Mouse (Mus musculus): ENCODE results near the gene Snx11. TPM values are rescaled to one million over a fixed set of nuclear protein-coding genes. Genes with fewer than 3 reads are reported as not detected.

The Snx11 gene
- polyA plus RNA-seq, 1 experiment: 16.8 TPM

DNA sequence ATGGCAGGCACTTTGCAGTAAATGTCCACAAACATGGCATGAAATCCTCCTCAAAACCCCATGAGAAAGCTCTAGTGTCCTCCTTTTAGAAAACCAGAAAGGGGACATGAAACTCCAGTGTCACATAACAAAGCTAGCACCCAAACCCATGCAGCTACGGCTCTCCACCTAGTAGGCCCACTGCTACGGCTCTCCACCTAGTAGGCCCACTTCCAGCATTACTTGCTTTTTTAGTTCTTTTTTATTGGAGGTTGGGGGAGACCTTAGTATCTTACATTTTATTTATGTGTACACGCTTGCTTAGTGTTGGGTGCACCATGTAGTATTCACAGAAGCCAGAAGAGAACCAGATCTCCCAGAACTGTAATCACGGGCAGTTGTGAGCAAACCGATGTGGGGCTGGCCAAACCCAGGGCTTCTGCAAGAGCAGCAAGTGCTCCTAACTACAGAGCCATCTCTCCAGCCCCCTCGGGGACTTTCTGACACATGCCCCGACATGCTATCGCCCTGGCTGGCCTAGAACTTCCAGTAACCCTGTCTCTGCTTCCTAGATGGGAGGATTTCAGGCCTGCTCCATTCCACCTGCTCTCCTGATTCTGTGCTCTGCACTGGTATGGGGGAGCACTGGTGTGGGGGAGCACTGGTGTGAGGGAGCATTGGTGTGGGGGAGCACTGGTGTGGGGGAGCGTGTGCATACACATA is 5.9 kb downstream of the Snx11 start:
- Histone ChIP-seq H3K27me3 (ENCODE audit: control insufficient read depth, insufficient read depth, low read length) (no peaks in the 10 kb centered on the region), H3K4me1 (ENCODE audit: control insufficient read depth, insufficient read depth, low read length) (peaks cover under 1% of the 10 kb centered on the region; the same call in 1 of the 2 replicates), H3K36me3 (ENCODE audit: control insufficient read depth, insufficient read depth, low read length) (peaks cover 3% of the 10 kb centered on the region; the same call in 1 of the 2 replicates), H3K27ac (ENCODE audit: control insufficient read depth, insufficient read depth, low read depth, low read length) (no peak overlapping the region), H3K4me3 (ENCODE audit: control insufficient read depth, low read depth, low read length) (no peak overlapping the region)
- TF ChIP-seq POLR2A (IDR thresholded peaks at IDR 0.05; ENCODE audit: control insufficient read depth, low read depth, low read length) (no peak), CTCF (IDR thresholded peaks at IDR 0.05; ENCODE audit: control insufficient read depth, insufficient read depth, insufficient replicate concordance, low read depth, low read length) (no peak)

GRCm38 (mm10) chr11:96768240-96768639 is 9.1 kb downstream of the Snx11 start:
- Histone ChIP-seq H3K36me3 (ENCODE audit: control insufficient read depth, insufficient read depth, low read length) (peaks cover 3% of the 10 kb centered on the region; the same call in 1 of the 2 replicates), H3K27ac (ENCODE audit: control insufficient read depth, insufficient read depth, low read depth, low read length) (no peak overlapping the region), H3K4me1 (ENCODE audit: control insufficient read depth, insufficient read depth, low read length) (no peaks in the 10 kb centered on the region), H3K4me3 (ENCODE audit: control insufficient read depth, low read depth, low read length) (no peak overlapping the region), H3K27me3 (ENCODE audit: control insufficient read depth, insufficient read depth, low read length) (no peaks in the 10 kb centered on the region)
- TF ChIP-seq CTCF (IDR thresholded peaks at IDR 0.05; ENCODE audit: control insufficient read depth, insufficient read depth, insufficient replicate concordance, low read depth, low read length) (no peak), POLR2A (IDR thresholded peaks at IDR 0.05; ENCODE audit: control insufficient read depth, low read depth, low read length) (0 out of 2 replicates have a peak, but pooled peaks have one; percentile 1)

- no peaks in the 10 kb centered on the region for H3K4me1 ChIP-seq (ENCODE audit: control insufficient read depth, insufficient read depth, low read length)
- no peak overlapping the region for H3K27ac ChIP-seq (ENCODE audit: control insufficient read depth, insufficient read depth, low read depth, low read length)
- peaks cover 3% of the 10 kb centered on the region; the same call in 1 of the 2 replicates for H3K36me3 ChIP-seq (ENCODE audit: control insufficient read depth, insufficient read depth, low read length)
- no peaks in the 10 kb centered on the region for H3K27me3 ChIP-seq (ENCODE audit: control insufficient read depth, insufficient read depth, low read length)
- H3K4me3 ChIP-seq (ENCODE audit: control insufficient read depth, low read depth, low read length): no peak overlapping the region
- TF ChIP-seq CTCF (IDR thresholded peaks at IDR 0.05; ENCODE audit: control insufficient read depth, insufficient read depth, insufficient replicate concordance, low read depth, low read length): no peak
- no peak for TF ChIP-seq POLR2A (IDR thresholded peaks at IDR 0.05; ENCODE audit: control insufficient read depth, low read depth, low read length)
Measured at GRCm38 (mm10) chr11:96767096-96767495, 10.3 kb downstream of the Snx11 start.

DNA sequence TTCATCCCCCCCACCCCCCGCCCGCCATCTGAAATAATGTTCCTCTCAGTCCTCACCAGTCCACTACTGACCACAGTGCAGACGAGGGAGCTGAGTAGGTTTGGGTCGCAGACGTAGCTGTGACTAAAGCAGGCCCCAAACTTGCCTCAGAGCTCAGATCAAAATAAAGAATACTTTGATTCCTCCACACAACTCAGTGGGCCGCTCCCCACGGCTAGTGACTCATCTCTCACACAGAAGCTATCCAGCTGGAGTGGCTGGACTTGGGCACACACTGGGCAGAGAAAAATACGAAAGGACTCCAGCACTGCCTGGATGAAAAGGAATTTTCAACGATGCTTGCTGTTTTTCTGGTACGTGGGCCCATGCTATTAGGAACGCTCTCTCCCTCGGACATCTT is 10.8 kb downstream of the Snx11 start:
- no peaks in the 10 kb centered on the region for H3K4me1 ChIP-seq (ENCODE audit: control insufficient read depth, insufficient read depth, low read length)

DNA sequence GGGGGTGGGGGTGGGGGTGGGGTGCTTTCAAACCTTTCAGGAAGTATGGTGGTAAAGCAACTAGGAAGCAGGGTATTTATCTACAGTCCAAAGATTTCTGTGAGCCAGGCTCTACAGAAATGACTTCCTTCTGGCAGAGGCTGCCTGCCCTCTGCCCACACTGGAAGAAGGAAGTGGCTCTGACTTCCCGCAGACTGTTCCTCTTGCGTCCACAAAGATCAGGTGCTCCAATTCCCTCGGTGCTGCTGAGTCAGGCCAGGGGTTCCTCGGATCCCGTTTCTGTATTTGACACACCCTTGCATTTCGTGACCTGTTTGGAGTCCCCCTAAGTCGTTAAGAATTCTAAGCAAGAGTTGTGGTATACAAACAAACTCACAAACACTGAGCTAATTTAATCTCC is 11.7 kb downstream of the Snx11 start:
- H3K4me3 ChIP-seq (ENCODE audit: control insufficient read depth, low read depth, low read length): no peak overlapping the region
- no peak overlapping the region for H3K27ac ChIP-seq (ENCODE audit: control insufficient read depth, insufficient read depth, low read depth, low read length)
- H3K4me1 ChIP-seq (ENCODE audit: control insufficient read depth, insufficient read depth, low read length): no peaks in the 10 kb centered on the region
- TF ChIP-seq POLR2A (IDR thresholded peaks at IDR 0.05; ENCODE audit: control insufficient read depth, low read depth, low read length): no peak
- no peak for TF ChIP-seq CTCF (IDR thresholded peaks at IDR 0.05; ENCODE audit: control insufficient read depth, insufficient read depth, insufficient replicate concordance, low read depth, low read length)
- peaks cover 1% of the 10 kb centered on the region; the same call in 1 of the 2 replicates for H3K36me3 ChIP-seq (ENCODE audit: control insufficient read depth, insufficient read depth, low read length)
- H3K27me3 ChIP-seq (ENCODE audit: control insufficient read depth, insufficient read depth, low read length): no peaks in the 10 kb centered on the region

More for the DNA sequence above, 10.8 kb downstream of the Snx11 start:
- no peak overlapping the region for H3K27ac ChIP-seq (ENCODE audit: control insufficient read depth, insufficient read depth, low read depth, low read length)
- H3K36me3 ChIP-seq (ENCODE audit: control insufficient read depth, insufficient read depth, low read length): peaks cover 1% of the 10 kb centered on the region; the same call in 1 of the 2 replicates
- H3K4me3 ChIP-seq (ENCODE audit: control insufficient read depth, low read depth, low read length): no peak overlapping the region
- TF ChIP-seq CTCF (IDR thresholded peaks at IDR 0.05; ENCODE audit: control insufficient read depth, insufficient read depth, insufficient replicate concordance, low read depth, low read length) (no peak), POLR2A (IDR thresholded peaks at IDR 0.05; ENCODE audit: control insufficient read depth, low read depth, low read length) (no peak)
- H3K27me3 ChIP-seq (ENCODE audit: control insufficient read depth, insufficient read depth, low read length): no peaks in the 10 kb centered on the region

DNA sequence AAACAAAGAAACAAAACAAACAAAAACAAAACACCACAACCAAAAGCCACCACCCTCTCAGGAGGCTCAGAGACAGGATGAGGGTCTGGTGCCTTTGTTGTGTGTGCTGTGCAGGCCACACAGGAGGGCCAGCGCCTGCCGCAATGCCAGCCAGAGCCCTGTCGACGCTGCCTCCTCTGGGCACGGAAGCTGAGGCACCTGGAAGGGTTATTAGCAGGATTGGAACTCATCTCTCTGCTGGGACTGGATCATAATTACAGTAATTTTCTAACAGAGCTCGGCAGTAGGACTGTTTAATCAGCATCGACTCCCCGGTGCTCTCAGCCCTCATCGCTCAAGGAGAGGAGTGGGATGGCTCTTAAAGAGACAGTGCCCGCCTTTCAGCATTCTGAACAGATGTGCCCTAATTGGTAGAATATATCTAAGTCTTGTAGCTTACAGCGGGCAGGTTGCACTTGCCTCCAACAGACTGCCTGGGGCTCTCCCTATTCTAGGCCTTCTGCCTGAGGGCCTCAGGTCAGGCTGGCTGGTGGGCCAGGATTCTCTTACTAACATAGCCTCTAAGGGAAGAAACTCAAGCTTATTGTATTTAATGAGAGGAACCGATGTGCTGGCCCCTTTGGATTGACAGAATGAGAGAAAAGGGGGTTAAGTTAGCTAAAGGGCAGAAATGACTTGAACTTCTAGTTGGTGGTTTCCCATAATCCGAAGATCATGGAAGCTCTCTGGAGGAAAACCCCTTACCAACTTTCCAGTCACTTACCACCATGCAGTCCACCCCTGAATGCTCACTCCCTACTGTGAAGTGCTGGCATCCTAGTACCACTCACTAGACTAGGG is 12.6 kb downstream of the Snx11 start:
- Histone ChIP-seq H3K27ac (ENCODE audit: control insufficient read depth, insufficient read depth, low read depth, low read length) (no peak overlapping the region), H3K27me3 (ENCODE audit: control insufficient read depth, insufficient read depth, low read length) (no peaks in the 10 kb centered on the region), H3K36me3 (ENCODE audit: control insufficient read depth, insufficient read depth, low read length) (no peaks in the 10 kb centered on the region), H3K4me1 (ENCODE audit: control insufficient read depth, insufficient read depth, low read length) (no peaks in the 10 kb centered on the region), H3K4me3 (ENCODE audit: control insufficient read depth, low read depth, low read length) (no peak overlapping the region)
- no peak for TF ChIP-seq POLR2A (IDR thresholded peaks at IDR 0.05; ENCODE audit: control insufficient read depth, low read depth, low read length)
- no peak for TF ChIP-seq CTCF (IDR thresholded peaks at IDR 0.05; ENCODE audit: control insufficient read depth, insufficient read depth, insufficient replicate concordance, low read depth, low read length)
